Mouse (Mus musculus) lung, postnatal 4 days (tissue): ENCODE measurements around the gene Hist1h2ac.
"Not testable (repeated sequence)": the region's sequence is repeated elsewhere in the genome, so short reads cannot be mapped to it uniquely, and the experiment has no call there.

Source experiments
- DNase-seq, 2 experiments: peaks; one replicate each; pipeline ENCODE4 v3.0.0; 2021

The Hist1h2ac gene

DNA sequence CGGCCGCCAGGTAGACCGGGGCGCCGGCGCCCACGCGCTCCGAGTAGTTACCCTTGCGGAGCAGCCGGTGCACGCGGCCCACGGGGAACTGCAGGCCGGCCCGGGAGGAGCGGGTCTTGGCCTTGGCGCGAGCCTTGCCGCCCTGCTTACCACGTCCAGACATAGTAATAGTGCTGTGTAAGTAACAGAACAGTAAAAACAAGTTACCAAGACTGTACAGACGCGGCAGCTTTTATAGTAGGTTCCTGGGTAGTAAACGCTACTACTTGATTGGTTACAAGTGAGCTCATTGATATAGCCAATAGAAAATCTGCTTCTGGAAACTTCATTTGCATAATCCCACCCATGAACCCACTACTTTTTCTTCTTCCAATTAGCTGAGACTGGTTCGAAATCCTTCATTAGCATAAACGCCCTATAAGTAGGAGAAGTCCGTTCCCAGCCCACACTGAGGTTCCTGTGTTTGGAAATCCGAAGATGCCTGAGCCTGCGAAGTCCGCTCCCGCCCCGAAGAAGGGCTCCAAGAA is at the start of gene Hist1h2ac, which contains the start of gene Hist1h2bc:
TSS of gene Hist1h2ac (minus strand) at position 194 of the 527 bp plus-strand sequence.
TSS of gene Hist1h2bc (plus strand) at position 445 of the 527 bp plus-strand sequence.
- DNase-seq: peak; percentile 84 to 85

DNA sequence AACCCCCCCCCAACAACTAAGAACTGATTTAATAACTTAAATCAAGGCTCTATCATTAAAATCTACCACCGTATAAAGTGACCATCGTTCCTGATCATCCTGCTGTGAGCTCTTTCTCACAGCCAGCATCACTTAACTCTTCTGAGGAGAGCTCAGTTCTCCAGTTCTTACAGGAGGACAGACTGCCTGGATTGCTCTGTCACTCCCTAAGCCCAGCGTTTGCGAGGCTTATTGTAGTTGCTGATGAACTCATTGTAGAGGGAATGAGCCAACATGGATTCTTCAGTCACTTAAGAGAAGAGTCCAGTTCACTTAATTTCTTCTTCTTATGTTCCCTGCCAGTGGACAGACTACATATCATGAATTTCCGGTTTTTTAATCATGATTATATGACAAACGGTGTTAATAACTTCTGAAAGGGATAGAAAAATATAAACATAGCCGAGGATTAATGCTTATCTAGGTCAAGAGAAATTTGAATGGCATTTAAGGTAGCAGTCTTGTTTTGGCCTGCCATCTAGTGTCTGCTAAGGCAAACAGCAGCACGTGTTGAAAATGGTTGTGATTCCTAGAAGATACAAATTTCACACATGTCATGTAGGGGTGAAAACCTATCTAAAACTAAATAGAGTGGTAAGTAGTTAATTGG is 48.5 kb upstream of the Hist1h2ac start:
- peak in 1 of 2 experiments; percentile 60 for DNase-seq

DNA sequence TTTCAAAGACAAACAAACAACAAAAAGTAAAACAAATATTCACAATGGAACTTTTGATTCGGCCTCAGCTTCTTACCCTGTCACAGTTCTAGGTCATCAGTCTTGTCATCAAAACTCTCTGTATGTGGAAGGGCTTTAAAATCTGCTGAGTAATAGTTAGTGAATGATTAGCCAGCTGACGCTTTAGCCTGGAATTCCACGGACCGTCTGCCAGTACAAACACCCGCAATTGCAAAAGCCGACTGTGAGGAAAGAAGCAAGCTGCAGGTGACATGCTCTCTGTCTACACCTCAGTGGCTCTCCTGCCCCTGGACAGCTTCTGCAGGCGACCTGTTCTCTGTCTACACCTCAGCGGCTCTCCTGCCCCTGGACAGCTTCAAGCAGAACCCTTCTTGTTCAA is 46.7 kb upstream of the Hist1h2ac start:
- peak in 1 of 2 experiments; percentile 52 for DNase-seq

DNA sequence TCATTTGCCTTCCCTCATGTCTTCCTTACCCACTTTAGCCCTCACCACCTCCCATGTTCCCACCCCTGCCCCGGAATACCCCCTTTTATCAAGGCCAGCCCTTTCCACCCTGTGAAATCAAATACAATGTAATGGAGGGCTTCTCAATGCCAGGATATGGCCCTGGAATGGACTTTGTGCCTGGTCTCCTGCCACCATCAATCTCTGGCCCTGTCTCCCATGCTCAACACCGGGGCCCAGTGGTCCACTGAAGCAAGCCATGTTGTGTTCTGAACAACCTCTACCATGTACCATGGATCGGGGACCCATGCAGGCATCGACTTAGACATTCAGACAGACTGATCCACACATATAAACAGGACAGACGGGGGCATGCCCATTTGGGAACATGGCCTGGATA is 46.0 kb upstream of the Hist1h2ac start:
- DNase-seq: no peak

DNA sequence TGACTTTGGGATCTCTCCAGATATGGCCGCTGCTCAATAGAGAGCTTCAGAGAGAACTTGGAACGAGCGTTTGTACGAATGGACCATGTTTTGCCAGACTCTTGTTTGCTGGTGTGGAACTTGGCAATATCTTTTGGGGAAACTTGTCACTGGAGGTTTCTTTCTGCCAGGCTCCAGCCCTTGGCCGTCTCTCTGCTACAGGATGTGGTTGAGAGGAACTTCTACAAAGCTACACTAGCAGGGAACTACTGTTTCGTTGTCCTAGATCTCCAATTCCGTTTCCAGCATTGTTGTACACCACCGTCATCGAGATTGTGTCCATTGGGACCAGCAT is 45.4 kb upstream of the Hist1h2ac start:
- no peak for DNase-seq

DNA sequence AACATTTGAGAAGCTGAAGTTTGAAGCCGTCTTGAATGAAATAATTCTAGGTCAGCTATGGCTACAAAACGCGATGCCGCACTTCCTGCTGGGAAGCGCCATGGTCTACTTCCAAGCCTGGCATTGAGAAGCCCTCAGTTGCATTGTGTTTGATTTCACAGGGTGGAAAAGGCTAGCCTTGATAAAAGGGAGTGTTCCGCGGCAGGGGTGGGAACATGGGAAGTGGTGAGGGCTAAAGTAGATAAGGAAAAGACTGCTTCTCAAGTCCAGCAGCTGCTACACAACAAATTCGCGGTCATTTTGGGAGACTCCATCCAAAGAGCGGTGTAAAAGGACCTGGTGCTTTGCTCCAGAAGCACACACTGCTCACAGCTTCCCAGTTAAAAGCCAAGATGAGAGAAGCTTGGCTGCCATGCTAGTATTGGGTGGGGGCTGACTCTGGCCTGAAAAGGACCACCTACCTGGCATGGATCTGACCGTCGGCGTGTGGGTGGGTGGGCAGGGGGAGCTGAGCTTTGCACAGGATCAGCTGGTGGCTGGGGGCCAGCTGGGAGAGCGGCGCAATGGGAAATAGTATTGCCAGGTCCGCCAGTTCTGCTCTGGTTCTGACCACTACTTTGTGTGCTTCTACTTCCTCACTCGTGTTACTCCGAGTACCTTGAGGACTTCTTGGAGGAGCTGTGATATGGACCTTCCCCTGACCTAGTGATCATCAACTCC is 44.9 kb upstream of the Hist1h2ac start:
- no peak for DNase-seq

DNA sequence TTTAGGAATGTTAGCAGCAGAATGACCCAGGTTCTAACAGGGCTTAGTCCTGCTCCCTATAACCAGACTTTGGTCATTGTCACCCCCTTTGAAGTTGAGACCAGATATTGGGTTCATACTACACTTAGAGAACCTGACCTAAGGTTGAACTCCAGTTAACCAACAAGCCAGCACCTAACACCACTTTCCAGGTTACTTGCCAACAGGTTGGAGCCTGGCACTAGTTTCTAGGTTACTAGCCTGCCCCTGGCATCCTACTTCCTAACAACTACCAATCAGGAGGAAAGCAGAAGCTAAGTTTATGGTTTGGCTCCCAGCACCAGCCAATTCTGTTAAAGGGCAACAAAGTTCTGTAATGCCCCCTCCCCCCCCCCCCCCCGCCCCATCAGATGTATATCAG is 41.5 kb upstream of the Hist1h2ac start:
- DNase-seq: no peak

DNA sequence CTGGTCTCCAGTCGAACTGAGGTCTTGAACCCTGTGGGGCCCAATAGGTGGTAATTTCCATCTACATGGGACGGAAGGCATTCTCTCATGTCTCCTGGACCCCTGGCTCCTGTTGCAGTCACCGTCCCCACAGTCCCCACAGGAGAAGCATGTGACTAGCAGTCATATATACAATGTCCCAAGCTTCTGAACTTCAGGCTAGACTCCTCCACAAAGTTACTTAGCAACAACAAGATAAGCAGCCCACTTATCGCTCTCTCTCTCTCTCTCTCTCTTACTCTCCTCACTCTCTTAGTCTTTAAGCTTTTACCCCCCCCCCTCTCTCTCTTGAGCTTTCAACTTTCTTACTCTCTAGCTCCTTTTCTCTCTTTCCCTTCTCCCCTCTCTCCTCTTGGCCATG is 40.5 kb upstream of the Hist1h2ac start:
- no peak for DNase-seq

DNA sequence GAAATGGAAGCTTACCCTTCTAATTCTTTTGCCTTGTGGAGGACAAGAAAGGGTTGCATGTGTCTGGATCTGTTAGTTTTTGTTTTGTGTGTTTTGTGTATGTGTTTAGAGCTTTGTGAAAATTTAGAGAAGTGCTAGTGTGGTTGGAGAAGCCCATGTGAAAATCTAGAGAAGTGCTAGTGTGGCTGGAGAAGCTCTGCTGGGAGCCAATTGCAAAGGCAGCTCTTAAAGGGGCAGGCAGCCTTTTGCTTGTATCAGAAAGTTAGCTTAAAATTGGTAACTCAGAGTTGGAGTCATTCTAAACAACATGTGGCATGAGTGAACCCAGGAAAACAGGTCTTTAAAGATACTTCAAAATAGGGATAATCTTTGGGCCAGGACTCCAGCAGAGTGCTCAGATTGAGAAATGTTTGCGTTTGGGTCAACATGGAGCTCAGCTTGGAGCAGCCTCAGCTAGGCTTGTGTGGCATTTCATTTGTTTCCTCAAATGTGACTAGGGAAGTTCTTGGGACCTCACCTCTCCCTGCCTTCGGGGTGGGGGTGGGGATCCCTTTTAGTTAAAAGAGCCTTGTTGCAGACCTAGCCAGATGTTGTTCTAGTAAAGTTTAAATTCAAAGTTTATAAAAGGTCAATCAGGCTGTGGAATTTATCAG is 34.0 kb upstream of the Hist1h2ac start:
- not testable (repeated sequence) for DNase-seq

DNA sequence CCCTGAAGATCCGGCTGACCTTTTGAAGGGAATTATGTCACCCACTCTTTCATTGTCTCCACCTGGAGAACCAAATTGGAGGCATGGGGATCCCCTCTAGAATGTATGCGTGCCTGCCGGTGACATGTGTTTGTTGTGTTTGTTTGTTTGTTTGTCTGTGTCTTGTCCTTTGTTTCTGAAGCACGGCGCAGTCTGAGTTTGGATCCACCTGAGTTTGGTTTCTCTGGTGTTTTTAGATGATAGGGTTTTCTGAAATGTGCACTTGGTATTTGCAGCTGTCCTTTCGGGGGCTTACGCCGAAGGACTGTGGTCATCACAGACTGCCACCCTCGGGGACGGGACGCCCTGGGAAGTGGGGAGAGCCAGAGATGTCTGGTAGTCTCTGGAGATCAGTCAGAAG is 33.4 kb upstream of the Hist1h2ac start:
- DNase-seq: no peak

DNA sequence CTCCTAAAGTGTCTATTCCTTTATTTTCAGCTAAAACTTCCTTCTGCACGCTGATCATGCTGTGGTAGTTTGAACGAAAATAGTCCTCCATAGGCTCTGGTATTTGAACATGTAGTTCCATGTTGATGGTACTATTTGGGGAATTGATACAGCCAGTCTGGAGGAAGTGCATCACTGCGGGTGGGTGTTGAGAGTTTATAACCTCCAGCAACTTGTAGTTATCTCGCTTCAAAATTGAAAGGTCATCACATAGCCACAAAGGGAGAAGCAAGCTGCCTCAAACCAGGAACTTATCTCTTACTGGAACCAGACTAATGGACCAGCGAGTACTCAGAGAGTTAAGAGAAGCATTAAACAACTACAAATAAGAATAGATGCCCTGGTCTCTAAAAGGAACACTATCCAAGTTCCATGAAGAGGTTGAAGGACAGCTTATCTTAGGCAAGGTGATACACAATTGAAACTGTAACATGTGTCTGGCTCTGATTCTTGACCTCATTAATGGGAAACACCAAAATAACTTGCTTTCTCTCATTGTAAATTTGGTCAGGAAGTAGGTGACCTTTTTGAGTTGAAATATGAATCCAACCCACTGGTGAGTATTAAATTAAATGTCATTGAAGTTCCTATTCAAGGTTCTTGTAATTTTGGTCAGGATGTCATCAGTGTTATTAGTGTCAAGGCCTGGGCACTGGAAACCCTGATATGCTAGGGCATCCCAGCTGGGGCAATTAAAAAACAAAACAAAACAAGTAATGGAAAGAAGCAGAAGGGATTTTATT is 32.7 kb upstream of the Hist1h2ac start:
- DNase-seq: no peak

DNA sequence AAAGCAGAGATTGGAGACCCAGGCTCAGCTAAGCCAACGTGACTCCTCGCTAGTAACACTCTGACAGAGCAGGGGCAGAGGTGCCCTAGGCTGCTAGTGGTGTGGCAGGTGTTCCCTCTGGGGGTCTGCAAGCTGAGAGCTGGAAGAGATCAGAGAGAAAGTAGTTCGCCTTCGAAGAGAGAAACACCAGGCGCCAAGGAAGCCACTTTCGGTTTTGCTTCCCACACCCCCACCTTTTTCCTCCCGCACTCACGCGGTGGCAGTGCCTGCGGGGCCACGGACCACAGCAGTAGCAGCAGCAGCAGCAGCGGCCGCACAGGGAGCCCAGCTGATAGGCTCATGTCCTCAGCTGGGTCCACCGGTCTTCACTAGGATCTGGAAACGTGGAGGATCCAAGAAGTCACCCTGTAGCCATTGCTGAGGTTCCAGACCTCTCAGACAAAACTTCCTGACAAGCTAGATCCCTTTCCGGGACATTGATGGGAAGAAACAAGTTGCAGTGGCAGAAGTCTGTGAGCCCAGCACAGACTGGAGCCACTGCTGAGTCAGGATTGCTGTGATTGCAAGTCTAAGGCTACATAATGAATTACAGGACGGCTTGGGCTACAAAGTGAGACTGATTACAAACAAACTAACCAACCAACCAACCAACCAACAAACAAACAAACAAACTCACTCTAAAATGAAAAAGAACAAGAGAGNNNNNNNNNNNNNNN is 26.8 kb upstream of the Hist1h2ac start, which contains the start of gene Hfe:
TSS of gene Hfe (minus strand) at position 481 of the 716 bp plus-strand sequence.
- DNase-seq: peak; percentile 65 to 69

DNA sequence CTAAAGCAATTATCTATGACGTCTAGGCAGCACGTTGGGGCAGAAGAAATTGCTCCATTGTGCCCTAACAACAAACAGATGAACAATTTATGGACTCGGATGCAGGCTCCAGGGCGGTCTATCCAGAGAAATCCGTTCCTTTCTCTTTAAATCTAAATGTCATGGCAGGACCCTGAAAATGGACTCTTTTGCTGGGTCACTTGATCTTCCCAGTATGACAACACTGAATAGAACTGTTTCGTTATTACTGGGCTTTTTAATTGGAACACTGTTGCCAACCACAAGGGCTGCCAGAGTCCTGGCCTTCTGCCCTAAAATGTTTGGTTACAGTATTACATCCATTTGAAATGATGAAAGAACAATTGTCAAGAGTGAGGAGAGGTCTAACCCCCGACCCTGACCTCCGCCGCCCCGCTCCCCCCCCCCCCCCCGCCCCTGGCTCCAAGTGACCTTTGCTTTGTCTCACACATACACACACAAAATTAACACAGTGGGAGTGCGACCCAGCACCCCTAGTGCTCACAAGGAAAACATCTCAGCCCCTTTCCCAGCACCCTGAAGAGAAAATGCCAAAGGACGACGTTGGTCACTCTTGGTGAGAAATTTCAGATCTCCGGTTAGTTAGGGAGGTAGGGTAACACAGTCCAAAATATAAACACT is 26.1 kb upstream of the Hist1h2ac start:
- no peak for DNase-seq

DNA sequence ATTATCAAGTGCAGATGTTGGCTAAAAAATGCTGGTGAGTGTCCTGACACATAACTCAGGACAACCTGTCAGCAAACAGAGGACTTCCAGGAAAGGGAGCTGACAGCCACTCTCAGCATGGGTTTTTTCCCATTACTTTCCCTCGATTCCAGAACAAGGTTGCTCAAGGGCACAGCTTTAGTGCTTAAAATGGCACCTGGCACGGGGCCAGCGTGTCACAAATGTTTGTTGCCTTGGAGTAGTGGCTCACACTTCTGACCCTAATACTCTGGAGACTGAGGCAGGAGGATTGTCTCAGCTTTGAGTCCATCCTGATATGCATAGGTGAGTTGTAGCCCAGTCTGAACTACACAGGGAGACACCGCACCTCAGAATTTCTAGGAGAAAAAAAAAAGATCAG is 24.9 kb upstream of the Hist1h2ac start:
- DNase-seq: no peak

DNA sequence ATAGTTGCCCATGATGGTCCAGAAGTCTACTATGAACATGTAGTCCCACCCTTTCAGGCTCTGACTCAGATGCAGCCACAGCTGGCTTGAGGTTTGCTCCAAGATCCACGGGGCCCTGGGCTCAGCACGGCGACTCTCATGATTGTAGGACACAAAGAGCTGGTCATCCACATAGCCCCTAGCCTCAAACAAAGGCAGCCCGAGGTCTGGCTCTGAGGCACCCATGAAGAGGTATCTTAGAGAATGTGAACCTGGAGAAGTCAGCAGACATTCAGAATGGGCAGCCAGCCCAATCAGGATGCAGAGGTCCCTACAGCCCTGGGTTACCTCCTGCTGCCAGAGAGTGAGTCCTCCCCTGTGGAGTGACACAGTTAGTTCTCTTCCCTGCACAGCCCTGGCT is 24.3 kb upstream of the Hist1h2ac start:
- no peak for DNase-seq

DNA sequence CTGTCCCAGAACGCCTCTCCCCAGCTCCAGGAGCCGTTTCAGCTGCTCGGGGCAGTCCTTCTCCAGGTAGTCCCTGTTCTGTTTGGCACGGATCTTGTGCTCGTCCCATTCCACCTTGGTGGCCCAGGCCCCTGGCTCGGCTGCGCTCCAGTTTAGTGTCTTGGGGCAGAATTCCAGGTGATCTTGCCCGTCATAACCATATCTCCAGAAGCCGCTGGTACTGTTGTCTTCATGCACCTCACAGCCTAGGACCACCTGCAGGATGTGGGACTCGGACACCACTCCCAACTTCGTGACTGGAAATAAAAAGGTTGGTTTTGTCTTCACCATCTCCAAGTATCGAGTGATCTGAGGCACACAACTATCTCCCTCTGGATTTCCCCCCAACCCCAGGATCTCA is 23.0 kb upstream of the Hist1h2ac start:
- DNase-seq: peak in 1 of 2 experiments; percentile 2

DNA sequence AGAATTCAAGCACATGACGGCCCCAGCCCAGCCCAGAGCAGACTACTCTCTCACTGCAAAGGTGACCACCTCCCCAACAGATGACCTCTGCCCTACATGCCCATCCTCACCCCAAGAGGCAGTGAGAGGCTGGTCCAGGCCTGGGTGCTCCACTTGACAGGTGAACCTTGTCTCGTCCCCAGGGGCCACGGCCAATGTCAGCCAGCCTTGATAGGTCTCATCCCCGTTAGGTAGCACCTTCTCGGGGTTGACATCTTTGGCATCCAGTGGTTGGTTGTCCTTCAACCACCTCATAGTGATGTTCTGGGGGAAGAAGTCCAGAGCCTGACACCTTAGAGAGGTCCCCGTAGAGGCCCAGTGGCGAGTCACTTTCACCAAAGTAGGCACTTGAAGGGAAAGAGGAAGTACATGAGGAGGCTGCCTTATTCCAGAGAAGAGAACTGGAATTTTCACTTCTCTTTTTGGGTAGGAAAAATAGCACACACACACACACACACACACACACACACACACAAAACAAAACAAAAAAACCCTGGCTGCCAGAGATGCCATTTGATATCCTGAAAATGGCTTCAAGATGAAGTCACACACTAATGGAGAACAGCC is 22.1 kb upstream of the Hist1h2ac start:
- peak in 1 of 2 experiments; percentile 16 for DNase-seq

DNA sequence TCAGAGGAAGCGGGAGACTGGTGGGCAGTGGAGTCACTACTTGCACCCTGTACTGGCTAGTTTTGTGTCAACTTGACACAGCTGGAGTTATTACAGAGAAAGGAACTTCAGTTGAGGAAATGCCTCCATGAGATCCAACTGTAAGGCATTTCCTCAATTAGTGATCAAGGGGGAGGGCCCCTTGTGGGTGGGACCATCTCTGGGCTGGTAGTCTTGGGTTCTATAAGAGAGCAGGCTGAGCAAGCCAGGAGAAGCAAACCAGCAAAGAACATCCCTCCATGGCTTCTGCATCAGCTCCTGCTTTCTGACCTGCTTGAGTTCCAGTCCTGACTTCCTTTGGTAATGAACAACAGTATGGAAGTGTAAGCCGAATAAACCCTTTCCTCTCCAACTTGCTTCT is 19.1 kb upstream of the Hist1h2ac start:
- DNase-seq: peak in 1 of 2 experiments; percentile 4

DNA sequence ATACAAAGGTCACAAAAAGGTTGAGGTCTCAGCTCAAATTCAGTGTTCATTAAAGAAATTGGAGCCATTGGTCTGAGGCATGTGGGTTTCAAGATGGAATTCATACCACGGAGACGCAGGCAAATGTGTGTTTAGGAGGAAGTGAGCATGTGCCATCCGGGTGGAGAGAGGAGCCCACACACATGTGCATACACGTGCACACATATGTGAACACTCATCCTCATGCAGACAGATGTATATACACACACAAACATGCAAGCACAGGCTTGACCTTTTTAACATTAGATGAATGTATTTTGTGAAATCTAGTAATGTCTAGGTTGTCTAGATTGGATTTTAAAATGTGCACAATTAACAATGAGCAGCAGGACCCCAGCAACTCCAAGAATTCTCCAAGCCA is 18.5 kb upstream of the Hist1h2ac start:
- no peak for DNase-seq

DNA sequence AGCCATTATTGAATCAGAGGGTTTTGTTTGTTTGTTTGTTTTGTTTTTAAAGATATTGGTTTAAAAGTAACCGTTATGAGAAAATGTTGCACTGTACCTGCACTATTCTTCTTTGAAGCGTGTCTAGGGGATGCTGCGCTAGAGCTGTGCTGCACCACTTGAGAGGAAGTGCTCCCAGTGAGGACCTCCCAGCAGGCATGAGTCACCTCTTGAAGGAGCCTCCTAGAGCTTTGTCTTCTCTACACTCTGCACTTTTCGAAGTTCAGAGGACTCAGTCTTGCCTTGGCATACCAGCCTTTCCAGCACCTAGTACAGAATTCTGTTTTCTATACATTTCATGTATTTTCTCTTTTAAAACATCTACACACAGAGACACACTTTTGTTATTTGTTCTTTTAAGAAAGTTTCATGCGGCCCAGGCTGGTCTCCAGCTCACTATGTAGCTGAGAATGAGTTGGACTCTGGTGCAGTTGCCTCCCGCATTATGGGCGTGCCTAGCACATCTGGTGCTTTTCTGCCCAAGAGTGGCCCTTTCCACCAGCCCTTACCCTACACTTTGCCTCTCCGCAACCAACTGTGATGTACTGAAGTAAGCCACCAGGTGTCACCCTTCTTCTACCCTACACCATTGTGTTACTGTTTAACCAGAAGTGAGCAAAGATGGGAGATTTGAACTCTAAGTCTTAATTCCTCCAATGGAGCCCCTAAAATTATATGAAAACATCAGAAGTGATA is 17.2 kb upstream of the Hist1h2ac start:
- peak; percentile 56 to 82 for DNase-seq
